Mouse (Mus musculus): ENCODE data around the gene Olfr44. TPM values are rescaled to one million over a fixed set of nuclear protein-coding genes. Genes with fewer than 3 reads are reported as not detected.
A peak's percentile ranks its signal among the peaks of the same experiment; 100 is the strongest.

The Olfr44 gene
- not detected in 2 replicates for polyA plus RNA-seq (2015; fragmentation: Nextera tagmentation; extraction: Ambion mirVana)

GRCm38 (mm10) chr9:39493895-39494294 lies at the start of gene Olfr44:
Gene Olfr44, minus strand, starts transcription at chr9:39493995.
- Histone ChIP-seq H3K4me2 (replicated peaks) (no peak within 1 kb of the TSS), H3K4me3 (replicated peaks) (no peak within 1 kb of the TSS), H3K9ac (no peak within 1 kb of the TSS), H3K27ac (replicated peaks) (no peak within 1 kb of the TSS), H3K4me1 (no peaks in the 10 kb centered on the region), H3K36me3 (no peaks in the 10 kb centered on the region), H3K27me3 (no peaks in the 10 kb centered on the region), H3K9me3 (replicated peaks) (no peaks in the 10 kb centered on the region)
- no peak for ATAC-seq (ENCODE audit: insufficient number of reproducible peaks, low FRiP score, low TSS enrichment, low read depth)
- 91% methylated on average over 2 of the region's 2 CpGs for WGBS

DNA sequence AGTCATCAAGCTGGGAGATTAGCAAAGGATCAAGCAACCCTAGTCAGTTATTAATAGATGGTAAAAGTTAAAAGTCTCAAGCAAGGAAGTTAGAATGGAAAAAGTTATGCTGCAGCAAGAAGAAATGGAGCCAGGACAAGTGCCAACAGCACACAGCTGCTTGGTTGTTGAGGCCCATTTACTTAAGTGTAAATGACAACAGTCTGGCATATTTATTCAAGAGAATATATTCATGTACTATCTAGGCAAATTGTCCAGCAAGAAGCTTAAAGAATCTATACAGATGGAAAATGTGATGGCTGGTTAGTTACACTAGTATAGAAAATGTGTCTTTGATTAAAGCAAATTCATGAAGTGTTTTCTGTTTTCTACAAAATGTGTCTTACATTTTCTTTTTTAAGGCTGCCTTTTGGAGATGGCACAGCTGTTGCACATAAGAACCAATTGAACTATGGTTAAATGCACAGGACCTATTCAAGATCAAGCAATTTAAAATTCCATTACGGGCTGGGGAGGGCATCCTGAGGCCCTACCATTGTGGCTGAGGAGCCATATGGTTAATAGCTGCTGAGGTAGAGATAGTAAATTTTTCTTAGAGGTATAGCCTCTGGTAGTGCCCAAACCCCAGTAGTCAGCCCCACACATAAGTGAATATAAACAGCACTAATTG lies 30.0 kb upstream of the Olfr44 start:
- H3K4me2 ChIP-seq (replicated peaks), result no peak overlapping the region
- 37% methylated on average over 1 of the region's 1 CpGs for WGBS
- H3K9ac ChIP-seq, result no peak overlapping the region
- ATAC-seq (ENCODE audit: insufficient number of reproducible peaks, low FRiP score, low TSS enrichment, low read depth), result peak; percentile 76; the same call in 1 of the 2 replicates
- H3K27ac ChIP-seq (replicated peaks), result peak overlapping the region; percentile 69
- no peak overlapping the region for H3K4me3 ChIP-seq (replicated peaks)
- no peaks in the 10 kb centered on the region for H3K27me3 ChIP-seq
- no peaks in the 10 kb centered on the region for H3K9me3 ChIP-seq (replicated peaks)
- no peaks in the 10 kb centered on the region for H3K36me3 ChIP-seq
- no peaks in the 10 kb centered on the region for H3K4me1 ChIP-seq

GRCm38 (mm10) chr9:39518595-39518994 lies 24.8 kb upstream of the Olfr44 start:
- Histone ChIP-seq H3K27ac (replicated peaks) (no peak overlapping the region; the same call in 1 of the 2 replicates), H3K4me3 (replicated peaks) (no peak overlapping the region), H3K9ac (no peak overlapping the region), H3K27me3 (no peaks in the 10 kb centered on the region), H3K36me3 (no peaks in the 10 kb centered on the region), H3K9me3 (replicated peaks) (no peaks in the 10 kb centered on the region), H3K4me1 (no peaks in the 10 kb centered on the region), H3K4me2 (replicated peaks) (no peak overlapping the region)
- no peak for ATAC-seq (ENCODE audit: insufficient number of reproducible peaks, low FRiP score, low TSS enrichment, low read depth)

DNA sequence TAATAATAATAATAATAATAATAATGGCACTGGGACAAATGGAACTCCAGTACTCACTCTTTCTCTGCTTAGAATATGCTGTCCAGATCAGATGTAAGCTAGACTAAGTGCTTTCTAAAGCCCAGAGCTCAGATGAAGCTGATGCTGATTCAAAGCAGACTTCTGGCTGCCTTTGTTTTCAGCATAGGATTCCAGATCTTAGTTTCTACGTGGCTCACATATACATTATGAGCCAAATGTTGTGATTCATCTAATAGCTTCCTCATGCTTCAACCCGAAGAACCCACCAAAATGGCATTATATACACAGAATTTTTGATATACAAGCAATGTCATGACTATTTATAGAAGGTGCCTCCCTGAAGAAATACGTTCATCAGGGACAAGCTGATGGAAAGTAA lies 21.7 kb upstream of the Olfr44 start, which contains the start of gene Olfr957:
TSS of gene Olfr957 (minus strand) at position 279 of the 400 bp plus-strand sequence.
- Histone ChIP-seq H3K4me1 (no peaks in the 10 kb centered on the region), H3K27me3 (no peaks in the 10 kb centered on the region), H3K9me3 (replicated peaks) (no peaks in the 10 kb centered on the region), H3K4me2 (replicated peaks) (no peak within 1 kb of the TSS), H3K9ac (no peak within 1 kb of the TSS), H3K27ac (replicated peaks) (no peak within 1 kb of the TSS), H3K4me3 (replicated peaks) (no peak within 1 kb of the TSS), H3K36me3 (no peaks in the 10 kb centered on the region)
- WGBS, result 27% methylated on average over 3 of the region's 3 CpGs
- peak; percentile 54; the same call in 1 of the 2 replicates for ATAC-seq (ENCODE audit: insufficient number of reproducible peaks, low FRiP score, low TSS enrichment, low read depth)

DNA sequence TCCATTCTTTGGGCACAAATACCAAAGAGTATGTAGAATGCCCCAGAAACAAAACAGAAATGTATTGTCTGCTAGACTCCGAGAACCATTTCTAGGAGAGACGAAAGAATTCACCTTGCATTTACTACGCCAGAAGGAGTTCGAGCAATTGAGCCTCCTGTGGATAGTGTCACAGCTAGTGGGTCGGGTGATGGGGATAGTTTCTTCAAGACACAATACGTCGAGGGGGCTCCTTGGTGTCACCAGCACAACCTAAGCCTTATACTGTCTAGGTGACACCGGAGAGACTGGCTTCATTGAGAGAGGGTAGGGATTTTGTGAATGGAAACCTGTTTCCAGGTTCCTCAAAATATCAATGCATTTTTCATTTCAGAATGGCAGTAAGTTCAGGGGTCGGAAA lies 15.6 kb upstream of the Olfr44 start:
- ATAC-seq (ENCODE audit: insufficient number of reproducible peaks, low FRiP score, low TSS enrichment, low read depth), result no peak
- no peak overlapping the region for H3K27ac ChIP-seq (replicated peaks)
- WGBS, result 80% methylated on average over 9 of the region's 9 CpGs

GRCm38 (mm10) chr9:39508998-39509397 lies 15.2 kb upstream of the Olfr44 start:
- no peak for ATAC-seq (ENCODE audit: insufficient number of reproducible peaks, low FRiP score, low TSS enrichment, low read depth)
- WGBS, result 5% methylated on average over 6 of the region's 6 CpGs
- Histone ChIP-seq H3K36me3 (no peaks in the 10 kb centered on the region), H3K4me1 (no peaks in the 10 kb centered on the region), H3K4me2 (replicated peaks) (no peak overlapping the region), H3K27me3 (no peaks in the 10 kb centered on the region), H3K9me3 (replicated peaks) (no peaks in the 10 kb centered on the region), H3K4me3 (replicated peaks) (no peak overlapping the region), H3K27ac (replicated peaks) (no peak overlapping the region), H3K9ac (no peak overlapping the region)

More for the DNA sequence above, 15.6 kb upstream of the Olfr44 start:
- Histone ChIP-seq H3K4me1 (no peaks in the 10 kb centered on the region), H3K4me3 (replicated peaks) (no peak overlapping the region), H3K4me2 (replicated peaks) (no peak overlapping the region), H3K36me3 (no peaks in the 10 kb centered on the region), H3K27me3 (no peaks in the 10 kb centered on the region), H3K9me3 (replicated peaks) (no peaks in the 10 kb centered on the region), H3K9ac (no peak overlapping the region)

DNA sequence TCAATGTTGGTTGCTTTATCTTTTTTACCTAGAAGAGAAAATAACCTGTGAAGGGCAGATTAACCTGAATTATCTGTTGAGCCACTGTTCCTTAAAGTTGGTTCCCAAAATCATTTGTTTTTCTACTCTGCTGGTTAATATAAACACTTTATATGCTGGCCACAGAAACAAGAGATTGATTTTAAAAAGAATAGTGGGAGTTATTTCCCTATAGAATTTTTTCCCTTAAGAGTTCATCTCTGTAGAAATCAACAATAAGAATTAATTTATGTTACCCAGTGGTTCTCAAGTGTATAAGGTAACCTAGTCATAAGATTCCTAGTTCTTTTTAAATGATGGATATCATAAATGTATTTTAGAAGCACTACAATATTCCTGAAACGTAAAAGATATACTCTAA lies 22.0 kb downstream of the Olfr44 start, which contains the start of gene Olfr955:
TSS of gene Olfr955 (minus strand) at position 101 of the 400 bp plus-strand sequence.
- H3K9me3 ChIP-seq (replicated peaks), result no peaks in the 10 kb centered on the region
- no peaks in the 10 kb centered on the region for H3K4me1 ChIP-seq
- no peak within 1 kb of the TSS for H3K9ac ChIP-seq
- no peak within 1 kb of the TSS for H3K4me3 ChIP-seq (replicated peaks)
- H3K4me2 ChIP-seq (replicated peaks), result no peak within 1 kb of the TSS
- 52% methylated on average over 1 of the region's 1 CpGs for WGBS
- H3K27me3 ChIP-seq, result no peaks in the 10 kb centered on the region
- no peaks in the 10 kb centered on the region for H3K36me3 ChIP-seq
- no peak for ATAC-seq (ENCODE audit: insufficient number of reproducible peaks, low FRiP score, low TSS enrichment, low read depth)
- no peak within 1 kb of the TSS for H3K27ac ChIP-seq (replicated peaks)

DNA sequence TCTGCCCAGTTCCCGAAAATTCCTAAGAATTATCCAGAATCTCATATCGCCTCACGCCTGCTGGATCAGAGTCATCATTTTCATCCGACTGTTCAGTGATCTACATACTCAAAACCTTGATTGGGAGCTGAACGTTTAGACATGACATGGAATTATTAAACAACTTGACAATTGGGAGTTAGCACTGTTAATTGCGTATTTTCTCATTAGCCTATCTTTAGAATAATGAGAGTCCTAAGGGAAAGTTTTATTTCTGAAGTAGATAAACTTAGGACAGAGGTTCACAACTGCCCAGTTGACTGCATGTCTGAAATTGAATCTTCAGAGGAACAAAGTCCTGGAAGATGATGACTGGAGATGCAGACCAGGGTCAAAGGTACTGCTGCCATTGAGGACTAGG lies 37.4 kb downstream of the Olfr44 start, which contains the start of gene Olfr954:
TSS of gene Olfr954 (plus strand) at position 301 of the 400 bp plus-strand sequence.
- Histone ChIP-seq H3K27me3 (no peaks in the 10 kb centered on the region), H3K27ac (replicated peaks) (no peak within 1 kb of the TSS), H3K9me3 (replicated peaks) (no peaks in the 10 kb centered on the region), H3K36me3 (no peaks in the 10 kb centered on the region), H3K9ac (no peak within 1 kb of the TSS), H3K4me2 (replicated peaks) (no peak within 1 kb of the TSS), H3K4me3 (replicated peaks) (no peak within 1 kb of the TSS), H3K4me1 (no peaks in the 10 kb centered on the region)
- ATAC-seq (ENCODE audit: insufficient number of reproducible peaks, low FRiP score, low TSS enrichment, low read depth), result no peak
- WGBS, result 81% methylated on average over 6 of the region's 6 CpGs

Other genes with a start within 250 kb of the Olfr44 start
- gene Olfr1537, start 244.0 kb downstream of the Olfr44 start, polyA plus RNA-seq (2015; fragmentation: Nextera tagmentation; extraction: Ambion mirVana), result 0.05 TPM in 1 of 2 replicates, not detected in the other
- not detected in 2 replicates for gene Olfr945, start 217.2 kb downstream of the Olfr44 start, polyA plus RNA-seq (2015; fragmentation: Nextera tagmentation; extraction: Ambion mirVana)
- gene Olfr948, start 167.9 kb downstream of the Olfr44 start, polyA plus RNA-seq (2015; fragmentation: Nextera tagmentation; extraction: Ambion mirVana), result not detected in 2 replicates
- 0.11 TPM in 1 of 2 replicates, not detected in the other for gene Olfr951, start 106.6 kb downstream of the Olfr44 start, polyA plus RNA-seq (2015; fragmentation: Nextera tagmentation; extraction: Ambion mirVana)
- gene Olfr952, start 66.8 kb downstream of the Olfr44 start, polyA plus RNA-seq (2015; fragmentation: Nextera tagmentation; extraction: Ambion mirVana), result not detected in 2 replicates
- not detected in 2 replicates for gene Olfr954, start 37.3 kb downstream of the Olfr44 start, polyA plus RNA-seq (2015; fragmentation: Nextera tagmentation; extraction: Ambion mirVana)
- not detected in 2 replicates for gene Olfr955, start 22.1 kb downstream of the Olfr44 start, polyA plus RNA-seq (2015; fragmentation: Nextera tagmentation; extraction: Ambion mirVana)
- 0.40 and 0.59 TPM in 2 replicates for gene Olfr957, start 21.8 kb upstream of the Olfr44 start, polyA plus RNA-seq (2015; fragmentation: Nextera tagmentation; extraction: Ambion mirVana)
- 0.04 TPM in 1 of 2 replicates, not detected in the other for gene Olfr958, start 60.1 kb upstream of the Olfr44 start, polyA plus RNA-seq (2015; fragmentation: Nextera tagmentation; extraction: Ambion mirVana)
- 0.14 and 0.19 TPM in 2 replicates for gene Olfr959, start 81.6 kb upstream of the Olfr44 start, polyA plus RNA-seq (2015; fragmentation: Nextera tagmentation; extraction: Ambion mirVana)
- 87.5 and 106 TPM in 2 replicates for gene AW551984, start 110.4 kb upstream of the Olfr44 start, polyA plus RNA-seq (2015; fragmentation: Nextera tagmentation; extraction: Ambion mirVana)
- gene Olfr148, start 116.7 kb upstream of the Olfr44 start, polyA plus RNA-seq (2015; fragmentation: Nextera tagmentation; extraction: Ambion mirVana), result not detected in 2 replicates
- gene Olfr960, start 127.4 kb upstream of the Olfr44 start, polyA plus RNA-seq (2015; fragmentation: Nextera tagmentation; extraction: Ambion mirVana), result not detected in 2 replicates
- 0.09 and 0.32 TPM in 2 replicates for gene Olfr961, start 151.1 kb upstream of the Olfr44 start, polyA plus RNA-seq (2015; fragmentation: Nextera tagmentation; extraction: Ambion mirVana)
- 0.09 TPM in 1 of 2 replicates, not detected in the other for gene Olfr963, start 173.2 kb upstream of the Olfr44 start, polyA plus RNA-seq (2015; fragmentation: Nextera tagmentation; extraction: Ambion mirVana)
- 0.05 TPM in 1 of 2 replicates, not detected in the other for gene Olfr149, start 213.1 kb upstream of the Olfr44 start, polyA plus RNA-seq (2015; fragmentation: Nextera tagmentation; extraction: Ambion mirVana)
- gene Olfr965, start 217.4 kb upstream of the Olfr44 start, polyA plus RNA-seq (2015; fragmentation: Nextera tagmentation; extraction: Ambion mirVana), result not detected in 2 replicates
- gene Olfr150, start 237.0 kb upstream of the Olfr44 start, polyA plus RNA-seq (2015; fragmentation: Nextera tagmentation; extraction: Ambion mirVana), result not detected in 2 replicates

Data from embryonic facial prominence, embryonic 15.5 days (tissue).